Mouse (Mus musculus): Measurements from ENCODE around the gene Stx6. TPM values are rescaled to one million over a fixed set of nuclear protein-coding genes. Genes with fewer than 3 reads are reported as not detected.

Stx6 gene
- polyA plus RNA-seq, 1 experiment from 2014 or later: 8.5 TPM

DNA sequence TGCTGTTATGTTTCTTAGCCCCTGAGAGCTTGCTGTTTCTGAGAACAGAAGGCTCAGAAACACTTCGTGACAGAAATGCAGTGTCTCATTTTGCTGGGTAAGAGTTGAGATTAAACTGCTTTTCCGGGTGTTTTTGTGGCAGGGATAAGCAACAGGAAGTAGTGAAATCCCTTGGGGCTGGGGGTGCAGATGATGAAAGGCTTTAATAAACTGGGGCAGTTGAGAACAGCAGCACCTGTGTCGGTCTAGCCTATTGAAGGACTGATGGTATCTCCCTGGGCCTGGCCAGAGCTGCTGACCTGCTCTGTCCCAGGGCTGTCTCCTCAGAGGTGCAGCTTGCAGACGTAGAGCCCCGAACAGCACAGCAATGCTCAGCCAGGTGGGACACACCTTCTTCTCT is 44.0 kb downstream of the Stx6 start:
- Histone ChIP-seq H3K9ac (replicated peaks) (no peak overlapping the region), H3K4me2 (ENCODE audit: low read depth, low read length) (no peak overlapping the region; the same call in 1 of the 2 replicates), H3K4me1 (ENCODE audit: insufficient read depth) (peaks cover 36% of the 10 kb centered on the region), H3K27me3 (ENCODE audit: insufficient read depth, low read length) (no peaks in the 10 kb centered on the region), H3K27ac (ENCODE audit: low read depth) (peak overlapping the region; percentile 55), H3K36me3 (replicated peaks; ENCODE audit: insufficient read depth, low read length) (no peaks in the 10 kb centered on the region), H3K9me3 (ENCODE audit: low read length) (no peaks in the 10 kb centered on the region), H3K4me3 (ENCODE audit: low read depth, low read length) (no peak overlapping the region)
- no peak for TF ChIP-seq CTCF (IDR thresholded peaks at IDR 0.05; ENCODE audit: low read depth)
- no peak for TF ChIP-seq EP300 (IDR thresholded peaks at IDR 0.05; ENCODE audit: low read depth)
- DNase-seq (peak; percentile 22), ATAC-seq (peak; percentile 27; the same call in 1 of the 2 replicates)
- 73% methylated on average over 5 of the region's 5 CpGs for WGBS (ENCODE audit: insufficient replicate concordance)

DNA sequence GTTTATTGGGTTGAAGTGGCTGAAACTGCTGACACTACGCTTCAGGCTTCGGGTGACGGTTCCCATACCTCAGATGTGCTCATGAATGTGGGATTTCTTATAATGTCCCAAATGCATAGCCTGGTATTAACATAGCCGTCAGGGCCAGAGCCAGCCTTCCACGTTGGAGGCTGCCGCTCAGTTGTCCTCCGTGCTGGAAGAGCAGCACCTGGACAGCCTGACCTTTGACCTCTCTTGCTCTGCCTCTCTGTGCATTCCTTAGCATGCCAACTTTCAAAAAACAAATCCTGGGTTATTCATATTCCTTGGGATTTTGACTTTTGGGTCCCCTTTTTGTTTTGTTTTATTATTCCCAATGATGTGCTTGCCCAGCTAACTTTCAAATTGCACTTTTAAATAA is 44.6 kb downstream of the Stx6 start:
- Histone ChIP-seq H3K4me3 (ENCODE audit: low read depth, low read length) (no peak overlapping the region), H3K27me3 (ENCODE audit: insufficient read depth, low read length) (no peaks in the 10 kb centered on the region), H3K4me1 (ENCODE audit: insufficient read depth) (peaks cover 36% of the 10 kb centered on the region), H3K27ac (ENCODE audit: low read depth) (peak overlapping the region; percentile 49; the same call in 1 of the 2 replicates), H3K9me3 (ENCODE audit: low read length) (no peaks in the 10 kb centered on the region), H3K36me3 (replicated peaks; ENCODE audit: insufficient read depth, low read length) (no peaks in the 10 kb centered on the region), H3K4me2 (ENCODE audit: low read depth, low read length) (no peak overlapping the region), H3K9ac (replicated peaks) (no peak overlapping the region)
- no peak for TF ChIP-seq EP300 (IDR thresholded peaks at IDR 0.05; ENCODE audit: low read depth)
- TF ChIP-seq CTCF (IDR thresholded peaks at IDR 0.05; ENCODE audit: low read depth): no peak
- WGBS (ENCODE audit: insufficient replicate concordance): 78% methylated on average over 7 of the region's 7 CpGs
- DNase-seq (peak; percentile 12), ATAC-seq (no peak)

DNA sequence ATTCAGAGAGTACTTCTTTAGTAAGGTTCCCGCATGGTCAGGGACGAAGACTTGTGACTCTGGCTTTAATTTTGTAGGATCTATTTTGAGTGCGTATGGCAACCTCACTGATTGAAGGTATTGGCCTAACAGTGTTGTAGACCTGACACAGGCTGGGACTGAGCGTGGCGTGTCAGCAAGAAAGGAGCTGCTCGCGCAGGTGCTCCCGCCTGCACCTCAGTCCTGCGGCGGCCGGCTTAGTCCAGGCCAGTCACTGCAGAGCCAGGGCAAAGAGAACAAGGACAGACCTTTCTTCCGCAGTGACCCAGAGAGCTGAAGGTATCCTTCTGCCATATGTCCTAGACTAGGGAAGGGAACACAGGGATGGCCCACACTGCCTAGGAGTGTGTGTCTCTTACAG is 45.4 kb downstream of the Stx6 start:
- 92% methylated on average over 12 of the region's 12 CpGs for WGBS (ENCODE audit: insufficient replicate concordance)
- H3K4me2 ChIP-seq (ENCODE audit: low read depth, low read length): no peak overlapping the region
- no peak for ATAC-seq

DNA sequence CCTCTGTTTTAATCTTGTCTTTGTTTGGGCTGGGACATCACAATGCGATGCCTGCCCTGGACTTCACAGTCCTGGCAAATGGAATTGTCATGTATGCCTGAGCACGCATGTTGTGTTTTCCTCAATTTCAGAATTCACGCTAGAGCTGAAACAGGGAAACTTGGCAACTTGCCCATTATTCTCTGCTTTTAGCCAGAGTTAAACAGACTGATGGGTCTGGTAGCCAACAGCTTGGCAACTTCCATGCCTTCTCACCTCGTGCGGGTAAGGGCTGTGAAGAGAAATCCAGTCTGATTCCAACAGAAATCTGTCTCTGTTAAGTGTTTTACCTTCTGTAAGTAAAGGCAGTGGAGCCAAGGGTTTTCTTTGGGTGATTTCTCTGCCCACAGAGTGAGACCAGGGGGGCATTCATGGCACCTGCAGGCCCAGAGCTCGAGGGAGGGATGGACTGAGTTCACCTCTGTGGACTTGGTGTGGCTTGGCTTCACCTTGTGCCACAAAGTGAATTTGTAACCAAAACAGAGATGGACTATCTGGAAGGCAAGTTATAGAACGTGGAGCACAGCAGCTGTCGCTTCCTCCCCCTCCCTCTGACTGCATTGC is 46.1 kb downstream of the Stx6 start:
- Histone ChIP-seq H3K4me3 (ENCODE audit: low read depth, low read length) (no peak overlapping the region), H3K27ac (ENCODE audit: low read depth) (no peak overlapping the region), H3K9ac (replicated peaks) (no peak overlapping the region), H3K27me3 (ENCODE audit: insufficient read depth, low read length) (no peaks in the 10 kb centered on the region), H3K36me3 (replicated peaks; ENCODE audit: insufficient read depth, low read length) (no peaks in the 10 kb centered on the region), H3K4me1 (ENCODE audit: insufficient read depth) (peaks cover 28% of the 10 kb centered on the region), H3K9me3 (ENCODE audit: low read length) (no peaks in the 10 kb centered on the region), H3K4me2 (ENCODE audit: low read depth, low read length) (no peak overlapping the region)
- DNase-seq (no peak), ATAC-seq (no peak)
- 75% methylated on average over 8 of the region's 8 CpGs for WGBS (ENCODE audit: insufficient replicate concordance)
- TF ChIP-seq CTCF (IDR thresholded peaks at IDR 0.05; ENCODE audit: low read depth): no peak
- TF ChIP-seq EP300 (IDR thresholded peaks at IDR 0.05; ENCODE audit: low read depth): no peak

More for the DNA sequence above, 45.4 kb downstream of the Stx6 start:
- H3K9ac ChIP-seq (replicated peaks): no peak overlapping the region
- no peaks in the 10 kb centered on the region for H3K9me3 ChIP-seq (ENCODE audit: low read length)
- H3K27me3 ChIP-seq (ENCODE audit: insufficient read depth, low read length): no peaks in the 10 kb centered on the region
- H3K27ac ChIP-seq (ENCODE audit: low read depth): no peak overlapping the region
- DNase-seq: no peak
- H3K4me1 ChIP-seq (ENCODE audit: insufficient read depth): peaks cover 34% of the 10 kb centered on the region
- no peak overlapping the region for H3K4me3 ChIP-seq (ENCODE audit: low read depth, low read length)
- TF ChIP-seq CTCF (IDR thresholded peaks at IDR 0.05; ENCODE audit: low read depth): no peak
- TF ChIP-seq EP300 (IDR thresholded peaks at IDR 0.05; ENCODE audit: low read depth): no peak
- H3K36me3 ChIP-seq (replicated peaks; ENCODE audit: insufficient read depth, low read length): no peaks in the 10 kb centered on the region

DNA sequence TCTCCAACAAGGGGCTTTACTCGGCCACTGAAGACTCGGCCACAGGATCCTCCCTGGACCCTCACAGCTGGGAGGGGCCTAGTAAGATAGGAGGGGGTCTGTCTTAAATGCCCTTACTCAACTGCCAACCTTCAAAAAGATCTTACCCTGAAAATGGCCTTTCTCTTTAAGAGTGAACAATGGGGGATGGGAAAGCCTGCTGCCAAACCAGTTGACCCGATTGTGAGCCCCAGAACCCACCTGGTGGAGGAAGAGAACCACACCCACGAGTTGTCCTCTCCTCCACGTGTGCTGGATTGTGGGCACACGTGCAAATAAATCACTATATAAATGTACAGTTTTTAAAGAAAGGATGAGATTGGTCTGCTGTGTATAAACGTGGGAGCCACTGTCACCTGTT is 46.8 kb downstream of the Stx6 start:
- TF ChIP-seq CTCF (IDR thresholded peaks at IDR 0.05; ENCODE audit: low read depth): no peak
- no peak for TF ChIP-seq EP300 (IDR thresholded peaks at IDR 0.05; ENCODE audit: low read depth)
- whole genome bisulfite sequencing (ENCODE audit: insufficient replicate concordance): 51% methylated on average over 7 of the region's 7 CpGs
- Histone ChIP-seq H3K4me1 (ENCODE audit: insufficient read depth) (peaks cover 24% of the 10 kb centered on the region), H3K27me3 (ENCODE audit: insufficient read depth, low read length) (no peaks in the 10 kb centered on the region), H3K4me2 (ENCODE audit: low read depth, low read length) (no peak overlapping the region), H3K4me3 (ENCODE audit: low read depth, low read length) (no peak overlapping the region), H3K9ac (replicated peaks) (no peak overlapping the region), H3K9me3 (ENCODE audit: low read length) (no peaks in the 10 kb centered on the region), H3K36me3 (replicated peaks; ENCODE audit: insufficient read depth, low read length) (no peaks in the 10 kb centered on the region), H3K27ac (ENCODE audit: low read depth) (no peak overlapping the region)
- ATAC-seq (no peak), DNase-seq (no peak)

DNA sequence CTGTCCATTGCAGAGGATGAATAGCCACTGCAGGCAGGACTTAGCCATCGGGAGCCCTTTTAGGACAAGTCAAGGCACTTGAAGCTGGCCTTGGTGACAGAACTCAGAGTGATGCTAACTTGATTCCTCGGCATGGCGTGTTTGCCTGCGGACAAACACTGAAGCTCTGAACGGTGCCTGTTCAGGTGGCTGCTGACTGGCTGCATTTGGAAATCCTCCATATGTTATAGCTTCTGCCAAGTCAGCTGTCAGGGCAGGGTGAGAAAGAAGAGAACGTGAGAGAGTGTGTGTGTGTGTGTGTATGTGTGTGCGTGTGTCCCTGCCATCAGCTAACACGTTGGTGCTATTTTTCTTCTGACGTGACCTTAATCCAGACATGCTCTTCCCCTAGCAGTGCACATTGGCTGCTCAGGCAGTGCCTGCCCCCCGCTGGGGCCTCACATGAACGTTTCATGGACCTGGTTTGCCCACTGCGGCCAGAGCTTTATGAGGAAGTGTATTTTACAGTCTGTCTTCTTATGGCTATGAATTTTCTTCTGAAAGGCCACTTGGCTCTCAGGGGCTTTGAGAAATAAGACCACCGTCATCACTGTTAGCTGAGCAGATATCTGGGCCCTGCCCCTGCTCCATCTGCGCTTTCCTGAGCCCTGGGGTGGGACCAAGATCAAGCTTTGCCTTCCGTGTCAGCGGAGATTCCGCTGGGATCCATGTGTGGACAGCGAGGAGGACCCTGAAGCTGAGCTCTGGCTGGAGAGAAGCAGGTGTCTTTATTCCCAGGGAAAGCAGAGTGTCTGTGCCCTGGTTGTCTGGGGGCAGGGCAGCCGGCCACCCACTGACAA is 47.5 kb downstream of the Stx6 start:
- Histone ChIP-seq H3K27me3 (ENCODE audit: insufficient read depth, low read length) (no peaks in the 10 kb centered on the region), H3K4me1 (ENCODE audit: insufficient read depth) (peaks cover 19% of the 10 kb centered on the region), H3K4me2 (ENCODE audit: low read depth, low read length) (no peak overlapping the region), H3K4me3 (ENCODE audit: low read depth, low read length) (no peak overlapping the region), H3K9me3 (ENCODE audit: low read length) (no peaks in the 10 kb centered on the region), H3K9ac (replicated peaks) (no peak overlapping the region), H3K27ac (ENCODE audit: low read depth) (no peak overlapping the region), H3K36me3 (replicated peaks; ENCODE audit: insufficient read depth, low read length) (no peaks in the 10 kb centered on the region)
- DNase-seq: peak; percentile 17
- TF ChIP-seq CTCF (IDR thresholded peaks at IDR 0.05; ENCODE audit: low read depth): no peak
- TF ChIP-seq EP300 (IDR thresholded peaks at IDR 0.05; ENCODE audit: low read depth): no peak
- no peak for ATAC-seq
- 64% methylated on average over 19 of the region's 19 CpGs for WGBS (ENCODE audit: insufficient replicate concordance)

Measured in liver, postnatal 0 days (tissue).